Mouse (Mus musculus): ENCODE results near the gene Olfr328. TPM values are rescaled to one million over a fixed set of nuclear protein-coding genes. Genes with fewer than 3 reads are reported as not detected.
"Not testable (repeated sequence)": the region's sequence is repeated elsewhere in the genome, so short reads cannot be mapped to it uniquely, and the experiment has no call there.

Olfr328 gene
- polyA plus RNA-seq (2012; rRNA removed), result not detected in 2 replicates

- no peak for DNase-seq (ENCODE audit: extremely low spot score in 1 of 2, low spot score in 1 of 2)
Measured at GRCm38 (mm10) chr11:58555536-58555935, at the start of gene Olfr328. Olfr328 (minus strand) TSS chr11:58555636.

- no peak for DNase-seq (ENCODE audit: extremely low spot score in 1 of 2, low spot score in 1 of 2)
Measured at GRCm38 (mm10) chr11:58605228-58605627, 49.8 kb upstream of the Olfr328 start.

- DNase-seq (ENCODE audit: extremely low spot score in 1 of 2, low spot score in 1 of 2), result no peak
Measured at GRCm38 (mm10) chr11:58604688-58605087, 49.3 kb upstream of the Olfr328 start.

- DNase-seq (ENCODE audit: extremely low spot score in 1 of 2, low spot score in 1 of 2), result no peak
Measured at GRCm38 (mm10) chr11:58602800-58603560, 47.5 kb upstream of the Olfr328 start.

- no peak for DNase-seq (ENCODE audit: extremely low spot score in 1 of 2, low spot score in 1 of 2)
Measured at GRCm38 (mm10) chr11:58602062-58602461, 46.6 kb upstream of the Olfr328 start.

GRCm38 (mm10) chr11:58597837-58598236, 42.4 kb upstream of the Olfr328 start:
- no peak for DNase-seq (ENCODE audit: extremely low spot score in 1 of 2, low spot score in 1 of 2)

- no peak for DNase-seq (ENCODE audit: extremely low spot score in 1 of 2, low spot score in 1 of 2)
Measured at GRCm38 (mm10) chr11:58594814-58595213, 39.4 kb upstream of the Olfr328 start, which contains the start of gene Olfr324. Olfr324 (plus strand) TSS chr11:58595114.

GRCm38 (mm10) chr11:58588620-58589250, 33.3 kb upstream of the Olfr328 start:
- DNase-seq (ENCODE audit: extremely low spot score in 1 of 2, low spot score in 1 of 2), result no peak

GRCm38 (mm10) chr11:58587898-58588348, 32.5 kb upstream of the Olfr328 start:
- DNase-seq (ENCODE audit: extremely low spot score in 1 of 2, low spot score in 1 of 2), result peak in 1 of 2 experiments; percentile 45

- peak in 1 of 2 experiments; percentile 27 for DNase-seq (ENCODE audit: extremely low spot score in 1 of 2, low spot score in 1 of 2)
Measured at GRCm38 (mm10) chr11:58578636-58579035, 23.2 kb upstream of the Olfr328 start.

- no peak for DNase-seq (ENCODE audit: extremely low spot score in 1 of 2, low spot score in 1 of 2)
Measured at GRCm38 (mm10) chr11:58577430-58577829, 22.0 kb upstream of the Olfr328 start, which contains the start of gene Olfr325. Olfr325 (plus strand) TSS chr11:58577730.

- DNase-seq (ENCODE audit: extremely low spot score in 1 of 2, low spot score in 1 of 2), result no peak
Measured at GRCm38 (mm10) chr11:58570405-58570804, 15.0 kb upstream of the Olfr328 start, which contains the start of gene Olfr224. Olfr224 (minus strand) TSS chr11:58570553.

- no peak for DNase-seq (ENCODE audit: extremely low spot score in 1 of 2, low spot score in 1 of 2)
Measured at GRCm38 (mm10) chr11:58546322-58546721, 9.1 kb downstream of the Olfr328 start, which contains the start of gene Olfr329-ps. Olfr329-ps (minus strand) TSS chr11:58546422.

GRCm38 (mm10) chr11:58534736-58535135, 20.7 kb downstream of the Olfr328 start, which contains the start of gene Olfr330:
Olfr330 (minus strand) TSS chr11:58534836.
- DNase-seq (ENCODE audit: extremely low spot score in 1 of 2, low spot score in 1 of 2), result not testable (repeated sequence)

GRCm38 (mm10) chr11:58519756-58520155, 35.7 kb downstream of the Olfr328 start:
- peak in 1 of 2 experiments; percentile 11 for DNase-seq (ENCODE audit: extremely low spot score in 1 of 2, low spot score in 1 of 2)

GRCm38 (mm10) chr11:58518916-58519315, 36.5 kb downstream of the Olfr328 start:
- peak; percentile 37 to 67 for DNase-seq (ENCODE audit: extremely low spot score in 1 of 2, low spot score in 1 of 2)

GRCm38 (mm10) chr11:58509058-58509457, 46.4 kb downstream of the Olfr328 start:
- DNase-seq (ENCODE audit: extremely low spot score in 1 of 2, low spot score in 1 of 2), result not testable (repeated sequence)

- not testable (repeated sequence) for DNase-seq (ENCODE audit: extremely low spot score in 1 of 2, low spot score in 1 of 2)
Measured at GRCm38 (mm10) chr11:58502472-58502871, 53.0 kb downstream of the Olfr328 start, which contains the start of gene Olfr331. Olfr331 (minus strand) TSS chr11:58502572.

Measured in frontal cortex, adult 2 months (tissue).